Mouse (Mus musculus): ENCODE data around the gene Rasgrf1. TPM values are rescaled to one million over a fixed set of nuclear protein-coding genes. Genes with fewer than 3 reads are reported as not detected.

Gene Rasgrf1
- polyA plus RNA-seq, 1 experiment from 2014 or later: not detected

- ATAC-seq: no peak
- no peak overlapping the region for H3K4me3 ChIP-seq
- H3K36me3 ChIP-seq: no peaks in the 10 kb centered on the region
- H3K4me1 ChIP-seq: no peaks in the 10 kb centered on the region
- H3K27ac ChIP-seq: no peak overlapping the region
- H3K9me3 ChIP-seq (replicated peaks): no peaks in the 10 kb centered on the region
- H3K9ac ChIP-seq: no peak overlapping the region
- no peak overlapping the region for H3K4me2 ChIP-seq
- H3K27me3 ChIP-seq (replicated peaks): 0 out of 2 replicates have a peak, but pooled peaks cover 6% of the 10 kb centered on the region
- 47% methylated on average over 6 of the region's 6 CpGs for WGBS (ENCODE audit: insufficient replicate concordance)
Measured at GRCm38 (mm10) chr9:89976366-89976940, 66.7 kb downstream of the Rasgrf1 start.

GRCm38 (mm10) chr9:89979248-89979647, 69.5 kb downstream of the Rasgrf1 start:
- no peaks in the 10 kb centered on the region for H3K36me3 ChIP-seq
- ATAC-seq: no peak
- H3K9me3 ChIP-seq (replicated peaks): no peaks in the 10 kb centered on the region
- no peaks in the 10 kb centered on the region for H3K27me3 ChIP-seq (replicated peaks)
- H3K4me2 ChIP-seq: no peak overlapping the region
- no peak overlapping the region for H3K9ac ChIP-seq
- H3K4me1 ChIP-seq: no peaks in the 10 kb centered on the region
- 30% methylated on average over 3 of the region's 3 CpGs for WGBS (ENCODE audit: insufficient replicate concordance)
- H3K4me3 ChIP-seq: no peak overlapping the region
- no peak overlapping the region for H3K27ac ChIP-seq

DNA sequence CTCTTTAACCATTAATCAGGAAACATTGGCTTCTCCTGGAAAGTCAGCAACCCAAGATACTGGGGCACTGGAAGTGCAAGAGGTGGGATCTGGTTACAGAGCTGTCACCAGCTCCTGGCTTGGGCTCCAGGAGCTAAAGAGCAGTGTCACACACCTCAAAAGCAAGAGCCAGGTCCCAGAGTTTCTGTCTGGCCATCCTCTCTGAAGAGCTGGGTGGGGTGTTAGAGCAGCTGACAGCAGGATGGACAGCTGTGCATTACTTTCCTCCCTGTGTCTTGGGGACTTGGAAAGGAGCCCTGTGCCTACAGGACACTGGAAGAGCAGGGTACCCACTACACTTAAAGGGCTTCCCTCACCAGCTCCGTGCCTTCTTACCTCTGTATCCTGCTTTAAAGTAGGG, 72.5 kb downstream of the Rasgrf1 start:
- no peaks in the 10 kb centered on the region for H3K4me1 ChIP-seq
- H3K4me3 ChIP-seq: no peak overlapping the region
- H3K27me3 ChIP-seq (replicated peaks): no peaks in the 10 kb centered on the region
- H3K36me3 ChIP-seq: no peaks in the 10 kb centered on the region
- no peaks in the 10 kb centered on the region for H3K9me3 ChIP-seq (replicated peaks)
- 54% methylated on average over 1 of the region's 1 CpGs for WGBS (ENCODE audit: insufficient replicate concordance)
- H3K27ac ChIP-seq: no peak overlapping the region
- no peak overlapping the region for H3K9ac ChIP-seq
- H3K4me2 ChIP-seq: no peak overlapping the region
- ATAC-seq: no peak

- Histone ChIP-seq H3K4me3 (no peak overlapping the region), H3K9me3 (replicated peaks) (no peaks in the 10 kb centered on the region), H3K4me1 (no peaks in the 10 kb centered on the region), H3K36me3 (no peaks in the 10 kb centered on the region), H3K27me3 (replicated peaks) (no peaks in the 10 kb centered on the region), H3K27ac (no peak overlapping the region), H3K4me2 (no peak overlapping the region), H3K9ac (no peak overlapping the region)
- no peak for ATAC-seq
- 64% methylated on average over 3 of the region's 3 CpGs for WGBS (ENCODE audit: insufficient replicate concordance)
Measured at GRCm38 (mm10) chr9:89988053-89988452, 78.3 kb downstream of the Rasgrf1 start.

DNA sequence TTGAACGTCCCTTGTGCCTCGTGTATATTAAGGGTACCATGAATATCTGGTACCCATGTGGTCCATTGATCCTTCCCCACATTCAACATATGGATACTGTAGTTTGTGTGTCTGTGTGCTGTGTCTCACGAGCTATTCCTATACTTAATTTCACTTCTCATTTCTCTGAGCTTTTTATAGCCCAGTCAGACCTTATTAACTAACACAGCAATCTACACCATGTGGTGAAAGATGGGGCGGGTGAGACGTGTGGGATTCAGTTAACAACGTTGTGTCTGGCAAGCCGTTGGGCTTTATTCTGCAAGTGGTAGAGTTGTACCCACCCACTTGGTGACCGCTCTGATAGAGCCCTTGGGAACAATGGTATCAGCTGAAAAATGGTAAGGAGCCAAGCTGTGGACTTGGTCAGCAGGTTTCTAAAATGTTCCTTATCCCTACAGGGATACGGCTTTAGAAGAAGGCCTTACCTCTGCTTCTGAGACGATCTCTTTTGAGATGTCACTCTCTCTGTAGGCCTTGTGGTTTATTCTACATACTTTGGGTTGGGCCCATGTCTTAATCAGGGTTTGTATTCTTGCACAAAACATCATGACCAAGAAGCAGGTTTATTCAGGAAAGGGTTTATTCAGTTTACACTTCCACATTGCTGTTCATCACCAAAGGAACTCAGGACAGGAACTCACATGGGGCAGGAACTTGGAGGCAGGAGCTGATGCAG, 79.3 kb downstream of the Rasgrf1 start:
- no peaks in the 10 kb centered on the region for H3K9me3 ChIP-seq (replicated peaks)
- H3K4me1 ChIP-seq: no peaks in the 10 kb centered on the region
- H3K9ac ChIP-seq: no peak overlapping the region
- 70% methylated on average over 10 of the region's 10 CpGs for WGBS (ENCODE audit: insufficient replicate concordance)
- no peak overlapping the region for H3K27ac ChIP-seq
- H3K36me3 ChIP-seq: no peaks in the 10 kb centered on the region
- no peaks in the 10 kb centered on the region for H3K27me3 ChIP-seq (replicated peaks)
- no peak overlapping the region for H3K4me2 ChIP-seq
- no peak overlapping the region for H3K4me3 ChIP-seq
- no peak for ATAC-seq

- Histone ChIP-seq H3K27me3 (replicated peaks) (no peaks in the 10 kb centered on the region), H3K9me3 (replicated peaks) (no peaks in the 10 kb centered on the region), H3K9ac (no peak overlapping the region), H3K4me2 (no peak overlapping the region), H3K36me3 (no peaks in the 10 kb centered on the region), H3K27ac (no peak overlapping the region), H3K4me1 (no peaks in the 10 kb centered on the region), H3K4me3 (no peak overlapping the region)
- 62% methylated on average over 3 of the region's 3 CpGs for WGBS (ENCODE audit: insufficient replicate concordance)
- no peak for ATAC-seq
Measured at GRCm38 (mm10) chr9:90006432-90006831, 96.7 kb downstream of the Rasgrf1 start.

DNA sequence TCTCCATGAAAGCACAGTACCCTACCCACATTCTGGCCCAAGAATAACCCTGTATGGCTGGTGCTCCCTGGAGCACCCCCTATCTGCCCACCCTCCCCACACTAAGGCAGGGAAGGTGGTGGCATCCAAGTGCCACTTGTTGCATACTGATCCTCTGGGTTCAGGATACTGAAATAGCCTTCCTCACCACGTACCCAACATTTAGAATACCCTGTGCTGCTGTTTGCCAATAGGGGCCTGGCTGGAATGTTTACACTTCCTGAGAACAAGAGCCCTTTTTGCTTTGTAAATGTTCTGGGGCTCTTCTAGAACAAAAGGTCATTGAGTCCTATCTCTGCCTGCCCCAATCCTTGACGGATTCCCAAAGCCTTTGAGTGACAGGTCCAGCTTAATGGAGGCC, 97.4 kb downstream of the Rasgrf1 start:
- no peaks in the 10 kb centered on the region for H3K9me3 ChIP-seq (replicated peaks)
- WGBS (ENCODE audit: insufficient replicate concordance): 30% methylated on average over 2 of the region's 2 CpGs
- H3K4me1 ChIP-seq: no peaks in the 10 kb centered on the region
- no peaks in the 10 kb centered on the region for H3K27me3 ChIP-seq (replicated peaks)
- no peak overlapping the region for H3K4me3 ChIP-seq
- no peak for ATAC-seq
- H3K9ac ChIP-seq: no peak overlapping the region
- no peaks in the 10 kb centered on the region for H3K36me3 ChIP-seq
- H3K4me2 ChIP-seq: no peak overlapping the region
- H3K27ac ChIP-seq: no peak overlapping the region

- Histone ChIP-seq H3K4me1 (no peaks in the 10 kb centered on the region), H3K27me3 (replicated peaks) (no peaks in the 10 kb centered on the region), H3K36me3 (no peaks in the 10 kb centered on the region), H3K27ac (no peak overlapping the region), H3K9ac (no peak overlapping the region), H3K4me3 (no peak overlapping the region), H3K4me2 (no peak overlapping the region), H3K9me3 (replicated peaks) (no peaks in the 10 kb centered on the region)
- WGBS (ENCODE audit: insufficient replicate concordance): 69% methylated on average over 6 of the region's 6 CpGs
- no peak for ATAC-seq
Measured at GRCm38 (mm10) chr9:90008138-90008537, 98.4 kb downstream of the Rasgrf1 start.

GRCm38 (mm10) chr9:90011849-90012248, 102.1 kb downstream of the Rasgrf1 start:
- H3K27ac ChIP-seq: no peak overlapping the region
- H3K36me3 ChIP-seq: no peaks in the 10 kb centered on the region
- no peaks in the 10 kb centered on the region for H3K27me3 ChIP-seq (replicated peaks)
- H3K4me3 ChIP-seq: no peak overlapping the region
- WGBS (ENCODE audit: insufficient replicate concordance): 41% methylated on average over 2 of the region's 2 CpGs
- no peak for ATAC-seq
- H3K4me2 ChIP-seq: no peak overlapping the region
- H3K4me1 ChIP-seq: no peaks in the 10 kb centered on the region
- no peaks in the 10 kb centered on the region for H3K9me3 ChIP-seq (replicated peaks)
- H3K9ac ChIP-seq: no peak overlapping the region

- Histone ChIP-seq H3K36me3 (no peaks in the 10 kb centered on the region), H3K4me1 (no peaks in the 10 kb centered on the region), H3K27me3 (replicated peaks) (no peaks in the 10 kb centered on the region), H3K4me2 (no peak overlapping the region), H3K9ac (no peak overlapping the region), H3K4me3 (no peak overlapping the region), H3K9me3 (replicated peaks) (no peaks in the 10 kb centered on the region), H3K27ac (no peak overlapping the region)
- no peak for ATAC-seq
- WGBS (ENCODE audit: insufficient replicate concordance): 54% methylated on average over 3 of the region's 3 CpGs
Measured at GRCm38 (mm10) chr9:90014649-90015048, 104.9 kb downstream of the Rasgrf1 start.

DNA sequence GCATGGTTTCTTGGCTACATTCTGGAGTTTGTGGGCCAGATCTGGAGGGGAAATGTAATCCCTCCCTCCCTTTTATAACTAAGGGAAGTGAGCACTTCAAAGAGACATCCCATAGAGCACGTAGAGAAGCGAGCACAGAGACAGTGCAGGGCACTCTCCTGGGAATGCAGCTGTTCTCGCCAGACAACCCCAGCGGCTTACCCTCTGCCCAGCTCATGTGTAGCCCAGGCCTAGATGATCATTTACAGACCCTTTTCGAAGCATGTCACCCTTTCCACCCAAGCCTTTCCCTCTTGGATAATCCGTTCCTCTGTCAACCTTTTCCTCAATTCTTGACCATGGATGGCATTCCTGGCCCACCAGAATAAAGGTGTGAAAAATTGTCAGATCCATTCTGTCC, 106.5 kb downstream of the Rasgrf1 start:
- no peaks in the 10 kb centered on the region for H3K27me3 ChIP-seq (replicated peaks)
- no peak overlapping the region for H3K4me3 ChIP-seq
- no peak overlapping the region for H3K9ac ChIP-seq
- no peaks in the 10 kb centered on the region for H3K36me3 ChIP-seq
- no peak overlapping the region for H3K27ac ChIP-seq
- H3K4me1 ChIP-seq: no peaks in the 10 kb centered on the region
- no peaks in the 10 kb centered on the region for H3K9me3 ChIP-seq (replicated peaks)
- ATAC-seq: no peak
- H3K4me2 ChIP-seq: no peak overlapping the region
- 45% methylated on average over 6 of the region's 6 CpGs for WGBS (ENCODE audit: insufficient replicate concordance)

DNA sequence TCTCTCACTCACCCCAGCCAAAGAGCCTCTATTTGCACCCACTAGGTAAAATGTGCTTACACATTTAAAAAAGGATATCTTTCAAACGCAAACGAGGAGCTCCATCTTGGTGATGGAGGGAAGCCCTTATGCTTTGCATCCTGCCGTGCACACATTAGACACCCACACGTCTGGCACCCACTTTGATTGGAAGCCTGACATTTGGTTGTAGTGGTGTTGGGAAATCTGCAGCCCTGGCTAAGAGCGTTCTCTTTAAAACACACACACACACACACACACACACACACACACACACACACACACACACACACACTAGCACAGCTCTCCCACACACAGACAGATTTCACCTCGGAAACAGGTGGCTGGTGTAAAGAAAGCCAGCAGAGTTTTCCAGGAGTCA, 111.2 kb downstream of the Rasgrf1 start:
- Histone ChIP-seq H3K4me2 (no peak overlapping the region), H3K27ac (no peak overlapping the region), H3K4me1 (no peaks in the 10 kb centered on the region), H3K27me3 (replicated peaks) (no peaks in the 10 kb centered on the region), H3K9me3 (replicated peaks) (no peaks in the 10 kb centered on the region), H3K4me3 (no peak overlapping the region), H3K36me3 (no peaks in the 10 kb centered on the region), H3K9ac (no peak overlapping the region)
- no peak for ATAC-seq
- WGBS (ENCODE audit: insufficient replicate concordance): 72% methylated on average over 6 of the region's 6 CpGs

DNA sequence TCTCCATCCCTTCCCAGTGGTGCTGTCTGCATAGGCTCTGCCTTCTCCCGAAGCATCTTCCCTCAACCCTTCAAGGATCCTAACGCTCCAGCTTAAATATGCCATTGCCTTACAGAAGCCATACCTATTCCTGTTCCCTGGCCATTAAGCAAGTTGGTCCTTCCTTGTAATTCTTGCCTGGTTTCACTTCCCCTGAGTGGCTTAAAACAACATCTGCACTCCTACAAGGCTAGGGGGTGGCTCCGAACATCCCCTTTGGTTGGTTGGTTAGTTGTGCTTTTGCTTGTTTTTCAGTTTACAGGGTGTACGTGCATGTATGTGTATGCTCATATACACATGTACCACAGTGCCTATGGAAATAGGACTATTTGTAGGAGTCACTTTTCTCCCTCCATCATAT, 111.7 kb downstream of the Rasgrf1 start:
- WGBS (ENCODE audit: insufficient replicate concordance): 72% methylated on average over 4 of the region's 4 CpGs
- no peak overlapping the region for H3K4me3 ChIP-seq
- H3K4me1 ChIP-seq: no peaks in the 10 kb centered on the region
- no peaks in the 10 kb centered on the region for H3K9me3 ChIP-seq (replicated peaks)
- no peak overlapping the region for H3K9ac ChIP-seq
- H3K27ac ChIP-seq: no peak overlapping the region
- H3K4me2 ChIP-seq: no peak overlapping the region
- no peaks in the 10 kb centered on the region for H3K27me3 ChIP-seq (replicated peaks)
- no peak for ATAC-seq
- no peaks in the 10 kb centered on the region for H3K36me3 ChIP-seq
